Mouse (Mus musculus): ENCODE data around the gene Vwa5a. TPM values are rescaled to one million over a fixed set of nuclear protein-coding genes. Genes with fewer than 3 reads are reported as not detected.
A peak's percentile ranks its signal among the peaks of the same experiment; 100 is the strongest.

Gene Vwa5a
- 7.9 and 9.0 TPM in 2 replicates for polyA plus RNA-seq (2016; fragmentation: Nextera tagmentation; extraction: Ambion mirVana)

GRCm38 (mm10) chr9:38718102-38718501 lies at the start of gene Vwa5a:
TSS of gene Vwa5a (plus strand) at chr9:38718268.
- no peaks in the 10 kb centered on the region for H3K36me3 ChIP-seq
- peaks cover 6% of the 10 kb centered on the region; the same call in 1 of the 2 replicates for H3K4me1 ChIP-seq
- H3K9me3 ChIP-seq = no peaks in the 10 kb centered on the region
- H3K4me2 ChIP-seq (replicated peaks) = peak within 1 kb of the TSS; percentile 49
- H3K27ac ChIP-seq (replicated peaks) = no peak within 1 kb of the TSS
- peak within 1 kb of the TSS; percentile 42 for H3K4me3 ChIP-seq
- H3K9ac ChIP-seq (replicated peaks) = peak within 1 kb of the TSS; percentile 43; the same call in 1 of the 2 replicates
- no peak for ATAC-seq (ENCODE audit: low FRiP score, low read depth)
- no peaks in the 10 kb centered on the region for H3K27me3 ChIP-seq
- 1% methylated on average over 4 of the region's 4 CpGs for WGBS

- 89% methylated on average over 2 of the region's 2 CpGs for WGBS
- H3K9ac ChIP-seq (replicated peaks) = no peak overlapping the region
Observed at GRCm38 (mm10) chr9:38672887-38673286, 45.2 kb upstream of the Vwa5a start.

GRCm38 (mm10) chr9:38674501-38674900 lies 43.6 kb upstream of the Vwa5a start, which contains the start of gene Olfr918:
TSS of gene Olfr918 (minus strand) at chr9:38674601.
- ATAC-seq (ENCODE audit: low FRiP score, low read depth) = no peak
- H3K9me3 ChIP-seq = no peaks in the 10 kb centered on the region
- 94% methylated on average over 2 of the region's 2 CpGs for WGBS
- H3K4me3 ChIP-seq = no peak within 1 kb of the TSS
- no peak within 1 kb of the TSS for H3K9ac ChIP-seq (replicated peaks)
- no peaks in the 10 kb centered on the region for H3K27me3 ChIP-seq
- H3K4me1 ChIP-seq = no peaks in the 10 kb centered on the region
- no peak within 1 kb of the TSS for H3K27ac ChIP-seq (replicated peaks)
- H3K4me2 ChIP-seq (replicated peaks) = no peak within 1 kb of the TSS
- H3K36me3 ChIP-seq = no peaks in the 10 kb centered on the region

More at GRCm38 (mm10) chr9:38672887-38673286, 45.2 kb upstream of the Vwa5a start:
- Histone ChIP-seq H3K27ac (replicated peaks) (no peak overlapping the region), H3K36me3 (no peaks in the 10 kb centered on the region), H3K4me1 (no peaks in the 10 kb centered on the region), H3K4me2 (replicated peaks) (no peak overlapping the region), H3K4me3 (no peak overlapping the region), H3K27me3 (no peaks in the 10 kb centered on the region), H3K9me3 (no peaks in the 10 kb centered on the region)
- no peak for ATAC-seq (ENCODE audit: low FRiP score, low read depth)

- H3K4me2 ChIP-seq (replicated peaks) = peak overlapping the region; percentile 49
- H3K9ac ChIP-seq (replicated peaks) = no peak overlapping the region
- peaks cover 6% of the 10 kb centered on the region; the same call in 1 of the 2 replicates for H3K4me1 ChIP-seq
- H3K27me3 ChIP-seq = no peaks in the 10 kb centered on the region
- peak overlapping the region; percentile 42 for H3K4me3 ChIP-seq
- WGBS = 2% methylated on average over 3 of the region's 3 CpGs
- ATAC-seq (ENCODE audit: low FRiP score, low read depth) = peak; percentile 55; the same call in 1 of the 2 replicates
- H3K27ac ChIP-seq (replicated peaks) = no peak overlapping the region
- no peaks in the 10 kb centered on the region for H3K36me3 ChIP-seq
- no peaks in the 10 kb centered on the region for H3K9me3 ChIP-seq
Observed at GRCm38 (mm10) chr9:38718927-38719441, 916 bp downstream of the Vwa5a start.

- H3K9me3 ChIP-seq = no peaks in the 10 kb centered on the region
- H3K4me2 ChIP-seq (replicated peaks) = no peak overlapping the region
- 0 out of 2 replicates have a peak, but pooled peaks cover under 1% of the 10 kb centered on the region for H3K4me1 ChIP-seq
- H3K36me3 ChIP-seq = no peaks in the 10 kb centered on the region
- no peaks in the 10 kb centered on the region for H3K27me3 ChIP-seq
- WGBS = 90% methylated on average over 1 of the region's 1 CpGs
- no peak for ATAC-seq (ENCODE audit: low FRiP score, low read depth)
- no peak overlapping the region for H3K9ac ChIP-seq (replicated peaks)
- H3K4me3 ChIP-seq = no peak overlapping the region
- no peak overlapping the region for H3K27ac ChIP-seq (replicated peaks)
Observed at GRCm38 (mm10) chr9:38724044-38724443, 6.0 kb downstream of the Vwa5a start.

- no peaks in the 10 kb centered on the region for H3K36me3 ChIP-seq
- no peak overlapping the region for H3K4me3 ChIP-seq
- H3K9me3 ChIP-seq = no peaks in the 10 kb centered on the region
- WGBS = 83% methylated on average over 3 of the region's 3 CpGs
- H3K27me3 ChIP-seq = no peaks in the 10 kb centered on the region
- H3K9ac ChIP-seq (replicated peaks) = no peak overlapping the region
- H3K4me1 ChIP-seq = no peaks in the 10 kb centered on the region
- no peak overlapping the region for H3K27ac ChIP-seq (replicated peaks)
- no peak overlapping the region for H3K4me2 ChIP-seq (replicated peaks)
- ATAC-seq (ENCODE audit: low FRiP score, low read depth) = no peak
Observed at GRCm38 (mm10) chr9:38728218-38728617, 10.2 kb downstream of the Vwa5a start.

- H3K36me3 ChIP-seq = no peaks in the 10 kb centered on the region
- H3K4me1 ChIP-seq = no peaks in the 10 kb centered on the region
- H3K4me2 ChIP-seq (replicated peaks) = no peak overlapping the region
- H3K9ac ChIP-seq (replicated peaks) = no peak overlapping the region
- no peak overlapping the region for H3K4me3 ChIP-seq
- 70% methylated on average over 1 of the region's 1 CpGs for WGBS
- ATAC-seq (ENCODE audit: low FRiP score, low read depth) = no peak
- no peaks in the 10 kb centered on the region for H3K9me3 ChIP-seq
- no peak overlapping the region for H3K27ac ChIP-seq (replicated peaks)
- no peaks in the 10 kb centered on the region for H3K27me3 ChIP-seq
Observed at GRCm38 (mm10) chr9:38741408-38741807, 23.3 kb downstream of the Vwa5a start.

- H3K4me2 ChIP-seq (replicated peaks) = no peak overlapping the region
- no peaks in the 10 kb centered on the region for H3K36me3 ChIP-seq
- WGBS = 95% methylated on average over 4 of the region's 4 CpGs
- no peak overlapping the region for H3K9ac ChIP-seq (replicated peaks)
- no peaks in the 10 kb centered on the region for H3K27me3 ChIP-seq
- H3K4me1 ChIP-seq = no peaks in the 10 kb centered on the region
- H3K4me3 ChIP-seq = no peak overlapping the region
- ATAC-seq (ENCODE audit: low FRiP score, low read depth) = no peak
- no peaks in the 10 kb centered on the region for H3K9me3 ChIP-seq
- no peak overlapping the region for H3K27ac ChIP-seq (replicated peaks)
Observed at GRCm38 (mm10) chr9:38744619-38745315, 26.7 kb downstream of the Vwa5a start.

GRCm38 (mm10) chr9:38751999-38752398 lies 33.9 kb downstream of the Vwa5a start, which contains the start of gene Olfr920:
TSS of gene Olfr920 (plus strand) at chr9:38752299.
- no peak within 1 kb of the TSS for H3K4me3 ChIP-seq
- H3K4me2 ChIP-seq (replicated peaks) = no peak within 1 kb of the TSS
- no peak within 1 kb of the TSS for H3K27ac ChIP-seq (replicated peaks)
- H3K36me3 ChIP-seq = no peaks in the 10 kb centered on the region
- no peak within 1 kb of the TSS for H3K9ac ChIP-seq (replicated peaks)
- H3K27me3 ChIP-seq = no peaks in the 10 kb centered on the region
- ATAC-seq (ENCODE audit: low FRiP score, low read depth) = no peak
- no peaks in the 10 kb centered on the region for H3K4me1 ChIP-seq
- no peaks in the 10 kb centered on the region for H3K9me3 ChIP-seq
- 88% methylated on average over 1 of the region's 1 CpGs for WGBS

GRCm38 (mm10) chr9:38772768-38773167 lies 54.7 kb downstream of the Vwa5a start, which contains the start of gene Olfr921:
TSS of gene Olfr921 (plus strand) at chr9:38773068.
- Histone ChIP-seq H3K4me1 (no peaks in the 10 kb centered on the region), H3K27ac (replicated peaks) (no peak within 1 kb of the TSS), H3K36me3 (no peaks in the 10 kb centered on the region), H3K9ac (replicated peaks) (no peak within 1 kb of the TSS), H3K4me3 (no peak within 1 kb of the TSS), H3K9me3 (no peaks in the 10 kb centered on the region), H3K4me2 (replicated peaks) (no peak within 1 kb of the TSS), H3K27me3 (no peaks in the 10 kb centered on the region)
- ATAC-seq (ENCODE audit: low FRiP score, low read depth) = no peak

GRCm38 (mm10) chr9:38792689-38793088 lies 74.6 kb downstream of the Vwa5a start:
- no peak overlapping the region for H3K9ac ChIP-seq (replicated peaks)
- no peak for ATAC-seq (ENCODE audit: low FRiP score, low read depth)
- no peaks in the 10 kb centered on the region for H3K4me1 ChIP-seq
- no peak overlapping the region for H3K4me3 ChIP-seq
- no peak overlapping the region for H3K4me2 ChIP-seq (replicated peaks)
- no peak overlapping the region for H3K27ac ChIP-seq (replicated peaks)
- no peaks in the 10 kb centered on the region for H3K36me3 ChIP-seq
- no peaks in the 10 kb centered on the region for H3K27me3 ChIP-seq
- 88% methylated on average over 2 of the region's 2 CpGs for WGBS
- no peaks in the 10 kb centered on the region for H3K9me3 ChIP-seq

Measured in midbrain, embryonic 12.5 days (tissue).